Mouse (Mus musculus) hindbrain, embryonic 12.5 days (tissue): ENCODE data around the gene Olfr799. TPM values are rescaled to one million over a fixed set of nuclear protein-coding genes. Genes with fewer than 3 reads are reported as not detected.

Experiments
- ATAC-seq: fragments of 200-750 bp; cut with Nextera tagmentation; 2 replicates; pipeline ENCODE4 v1.8.0; 2017; ENCODE audit warnings: moderate TSS enrichment; ENCODE audit not compliant: low FRiP score
- H3K27ac ChIP-seq: fragments of 300-500 bp; sonication (generic); 2 replicates; pipeline ENCODE4 v1.5.1; 2016; ENCODE audit warnings: mild to moderate bottlenecking
- H3K27me3 ChIP-seq: fragments of 300-500 bp; sonication (generic); 2 replicates; pipeline ENCODE4 v1.6.1; 2016; ENCODE audit warnings: mild to moderate bottlenecking
- H3K36me3 ChIP-seq: fragments of 300-500 bp; sonication (generic); 2 replicates; pipeline ENCODE4 v1.6.1; 2016; ENCODE audit warnings: mild to moderate bottlenecking
- H3K4me1 ChIP-seq: fragments of 300-500 bp; sonication (generic); 2 replicates; pipeline ENCODE4 v1.6.1; 2016
- H3K4me2 ChIP-seq: fragments of 300-500 bp; sonication (generic); replicated peaks from 2 replicates; pipeline ENCODE4 v1.6.1; 2016; ENCODE audit warnings: mild to moderate bottlenecking
- H3K4me3 ChIP-seq: fragments of 300-500 bp; sonication (generic); 2 replicates; pipeline ENCODE4 v1.5.1; 2016; ENCODE audit warnings: mild to moderate bottlenecking
- H3K9ac ChIP-seq: fragments of 300-500 bp; sonication (generic); 2 replicates; pipeline ENCODE4 v1.6.1; 2016; ENCODE audit warnings: mild to moderate bottlenecking, moderate library complexity
- H3K9me3 ChIP-seq: fragments of 300-500 bp; sonication (generic); replicated peaks from 2 replicates; pipeline ENCODE4 v1.6.1; 2016; ENCODE audit warnings: mild to moderate bottlenecking
- WGBS: fragments of 180-500 bp; shearing (Covaris S2); methylation state at CpG from one replicate; pipeline ENCODE4 v1.1.7; 2016; 5-methylcytosine and 5-hydroxymethylcytosine counted together
- polyA plus RNA-seq: library from polyadenylated mRNA; unstranded; fragments of >200 nt; fragmentation: Nextera tagmentation; extraction: Ambion mirVana; gene quantifications from 2 replicates; pipeline ENCODE4 v1.2.1, GENCODE M21; 2016

Olfr799 gene
- not detected in 2 replicates for polyA plus RNA-seq

GRCm38 (mm10) chr10:129637184-129637583 lies at the start of gene Olfr799:
Gene Olfr799, plus strand, starts transcription at chr10:129637484.
- 39% methylated on average over 1 of the region's 1 CpGs for WGBS
- H3K4me1 ChIP-seq, result no peaks in the 10 kb centered on the region
- H3K4me2 ChIP-seq, result no peak within 1 kb of the TSS
- H3K9me3 ChIP-seq, result no peaks in the 10 kb centered on the region
- H3K27me3 ChIP-seq, result no peaks in the 10 kb centered on the region
- H3K36me3 ChIP-seq, result no peaks in the 10 kb centered on the region
- no peak within 1 kb of the TSS for H3K9ac ChIP-seq
- no peak within 1 kb of the TSS for H3K4me3 ChIP-seq
- H3K27ac ChIP-seq, result no peak within 1 kb of the TSS
- no peak for ATAC-seq

GRCm38 (mm10) chr10:129612470-129612869 lies 24.8 kb upstream of the Olfr799 start, which contains the start of gene Olfr796:
Gene Olfr796, minus strand, starts transcription at chr10:129612570.
- no peaks in the 10 kb centered on the region for H3K4me1 ChIP-seq
- H3K27ac ChIP-seq, result no peak within 1 kb of the TSS
- ATAC-seq, result no peak
- no peaks in the 10 kb centered on the region for H3K27me3 ChIP-seq
- H3K9me3 ChIP-seq, result no peaks in the 10 kb centered on the region
- H3K4me3 ChIP-seq, result no peak within 1 kb of the TSS
- H3K4me2 ChIP-seq, result no peak within 1 kb of the TSS
- no peak within 1 kb of the TSS for H3K9ac ChIP-seq
- 89% methylated on average over 1 of the region's 1 CpGs for WGBS
- no peaks in the 10 kb centered on the region for H3K36me3 ChIP-seq

GRCm38 (mm10) chr10:129621724-129622123 lies 15.6 kb upstream of the Olfr799 start:
- no peak overlapping the region for H3K9ac ChIP-seq
- 6% methylated on average over 1 of the region's 1 CpGs for WGBS
- H3K4me3 ChIP-seq, result no peak overlapping the region
- H3K36me3 ChIP-seq, result no peaks in the 10 kb centered on the region
- no peak for ATAC-seq
- H3K27ac ChIP-seq, result no peak overlapping the region
- no peaks in the 10 kb centered on the region for H3K4me1 ChIP-seq
- no peaks in the 10 kb centered on the region for H3K27me3 ChIP-seq
- H3K4me2 ChIP-seq, result no peak overlapping the region
- H3K9me3 ChIP-seq, result no peaks in the 10 kb centered on the region

GRCm38 (mm10) chr10:129623251-129623650 lies 14.0 kb upstream of the Olfr799 start:
- H3K9ac ChIP-seq, result no peak overlapping the region
- no peak overlapping the region for H3K27ac ChIP-seq
- H3K4me1 ChIP-seq, result no peaks in the 10 kb centered on the region
- no peaks in the 10 kb centered on the region for H3K36me3 ChIP-seq
- H3K4me2 ChIP-seq, result no peak overlapping the region
- no peaks in the 10 kb centered on the region for H3K9me3 ChIP-seq
- H3K27me3 ChIP-seq, result no peaks in the 10 kb centered on the region
- no peak for ATAC-seq
- no peak overlapping the region for H3K4me3 ChIP-seq

GRCm38 (mm10) chr10:129627834-129628233 lies 9.4 kb upstream of the Olfr799 start, which contains the start of gene Olfr798:
Gene Olfr798, minus strand, starts transcription at chr10:129627934.
- WGBS, result 79% methylated on average over 1 of the region's 1 CpGs
- H3K27ac ChIP-seq, result no peak within 1 kb of the TSS
- H3K4me1 ChIP-seq, result no peaks in the 10 kb centered on the region
- H3K36me3 ChIP-seq, result no peaks in the 10 kb centered on the region
- H3K4me3 ChIP-seq, result no peak within 1 kb of the TSS
- no peaks in the 10 kb centered on the region for H3K27me3 ChIP-seq
- no peak for ATAC-seq
- H3K4me2 ChIP-seq, result no peak within 1 kb of the TSS
- no peaks in the 10 kb centered on the region for H3K9me3 ChIP-seq
- no peak within 1 kb of the TSS for H3K9ac ChIP-seq

- 80% methylated on average over 1 of the region's 1 CpGs for WGBS
- no peak overlapping the region for H3K9ac ChIP-seq
- H3K4me3 ChIP-seq, result no peak overlapping the region
- no peaks in the 10 kb centered on the region for H3K36me3 ChIP-seq
- H3K27me3 ChIP-seq, result no peaks in the 10 kb centered on the region
- no peak overlapping the region for H3K4me2 ChIP-seq
- ATAC-seq, result no peak
- no peak overlapping the region for H3K27ac ChIP-seq
- H3K9me3 ChIP-seq, result no peaks in the 10 kb centered on the region
- H3K4me1 ChIP-seq, result no peaks in the 10 kb centered on the region
Observed at GRCm38 (mm10) chr10:129651763-129652162, 14.5 kb downstream of the Olfr799 start.

- Histone ChIP-seq H3K9me3 (no peaks in the 10 kb centered on the region), H3K27ac (no peak within 1 kb of the TSS), H3K27me3 (no peaks in the 10 kb centered on the region), H3K4me2 (no peak within 1 kb of the TSS), H3K4me1 (no peaks in the 10 kb centered on the region), H3K9ac (no peak within 1 kb of the TSS), H3K4me3 (no peak within 1 kb of the TSS), H3K36me3 (no peaks in the 10 kb centered on the region)
- no peak for ATAC-seq
Observed at GRCm38 (mm10) chr10:129657394-129657793, 20.1 kb downstream of the Olfr799 start, which contains the start of gene Olfr800. Gene Olfr800, plus strand, starts transcription at chr10:129657694.

- no peaks in the 10 kb centered on the region for H3K36me3 ChIP-seq
- H3K4me3 ChIP-seq, result no peak within 1 kb of the TSS
- H3K9ac ChIP-seq, result no peak within 1 kb of the TSS
- H3K4me2 ChIP-seq, result no peak within 1 kb of the TSS
- no peaks in the 10 kb centered on the region for H3K4me1 ChIP-seq
- H3K9me3 ChIP-seq, result no peaks in the 10 kb centered on the region
- no peaks in the 10 kb centered on the region for H3K27me3 ChIP-seq
- no peak within 1 kb of the TSS for H3K27ac ChIP-seq
- no peak for ATAC-seq
- 89% methylated on average over 1 of the region's 1 CpGs for WGBS
Observed at GRCm38 (mm10) chr10:129673765-129674164, 36.5 kb downstream of the Olfr799 start, which contains the start of gene Olfr801. Gene Olfr801, minus strand, starts transcription at chr10:129673865.

GRCm38 (mm10) chr10:129688069-129688468 lies 50.8 kb downstream of the Olfr799 start, which contains the start of gene Olfr802:
Gene Olfr802, minus strand, starts transcription at chr10:129688169.
- no peaks in the 10 kb centered on the region for H3K36me3 ChIP-seq

GRCm38 (mm10) chr10:129694186-129694585 lies 56.9 kb downstream of the Olfr799 start, which contains the start of gene Olfr803:
Gene Olfr803, minus strand, starts transcription at chr10:129694286.
- 68% methylated on average over 2 of the region's 2 CpGs for WGBS
- no peak for ATAC-seq
- H3K27ac ChIP-seq, result no peak within 1 kb of the TSS
- H3K9me3 ChIP-seq, result no peaks in the 10 kb centered on the region
- H3K4me3 ChIP-seq, result no peak within 1 kb of the TSS
- H3K27me3 ChIP-seq, result no peaks in the 10 kb centered on the region
- no peak within 1 kb of the TSS for H3K4me2 ChIP-seq
- no peaks in the 10 kb centered on the region for H3K4me1 ChIP-seq
- no peak within 1 kb of the TSS for H3K9ac ChIP-seq
- no peaks in the 10 kb centered on the region for H3K36me3 ChIP-seq

More at GRCm38 (mm10) chr10:129688069-129688468, 50.8 kb downstream of the Olfr799 start, which contains the start of gene Olfr802:
- no peak within 1 kb of the TSS for H3K4me3 ChIP-seq
- no peaks in the 10 kb centered on the region for H3K27me3 ChIP-seq
- 79% methylated on average over 1 of the region's 1 CpGs for WGBS
- H3K4me1 ChIP-seq, result no peaks in the 10 kb centered on the region
- no peaks in the 10 kb centered on the region for H3K9me3 ChIP-seq
- no peak within 1 kb of the TSS for H3K4me2 ChIP-seq
- no peak for ATAC-seq
- H3K27ac ChIP-seq, result no peak within 1 kb of the TSS
- H3K9ac ChIP-seq, result no peak within 1 kb of the TSS

Other genes with a start within 250 kb of the Olfr799 start
- not detected in 2 replicates for gene Olfr785, start 232.1 kb upstream of the Olfr799 start, polyA plus RNA-seq
- gene Olfr786, start 210.2 kb upstream of the Olfr799 start, polyA plus RNA-seq, result not detected in 2 replicates
- not detected in 2 replicates for gene Olfr787, start 175.6 kb upstream of the Olfr799 start, polyA plus RNA-seq
- gene Olfr788, start 166.5 kb upstream of the Olfr799 start, polyA plus RNA-seq, result not detected in 2 replicates
- gene Olfr789, start 152.7 kb upstream of the Olfr799 start, polyA plus RNA-seq, result not detected in 2 replicates
- not detected in 2 replicates for gene Olfr790, start 139.0 kb upstream of the Olfr799 start, polyA plus RNA-seq
- gene Olfr791, start 115.7 kb upstream of the Olfr799 start, polyA plus RNA-seq, result not detected in 2 replicates
- not detected in 2 replicates for gene Olfr792, start 98.3 kb upstream of the Olfr799 start, polyA plus RNA-seq
- gene Olfr794, start 69.8 kb upstream of the Olfr799 start, polyA plus RNA-seq, result not detected in 2 replicates
- not detected in 2 replicates for gene Olfr796, start 24.9 kb upstream of the Olfr799 start, polyA plus RNA-seq
- gene Olfr798, start 9.6 kb upstream of the Olfr799 start, polyA plus RNA-seq, result not detected in 2 replicates
- not detected in 2 replicates for gene Olfr800, start 20.2 kb downstream of the Olfr799 start, polyA plus RNA-seq
- not detected in 2 replicates for gene Olfr801, start 36.4 kb downstream of the Olfr799 start, polyA plus RNA-seq
- 0.04 TPM in 1 of 2 replicates, not detected in the other for gene Olfr802, start 50.7 kb downstream of the Olfr799 start, polyA plus RNA-seq
- gene Olfr803, start 56.8 kb downstream of the Olfr799 start, polyA plus RNA-seq, result not detected in 2 replicates
- not detected in 2 replicates for gene Olfr804, start 65.7 kb downstream of the Olfr799 start, polyA plus RNA-seq
- not detected in 2 replicates for gene Olfr805, start 91.9 kb downstream of the Olfr799 start, polyA plus RNA-seq
- gene Olfr806, start 104.4 kb downstream of the Olfr799 start, polyA plus RNA-seq, result not detected in 2 replicates
- gene Olfr807, start 120.3 kb downstream of the Olfr799 start, polyA plus RNA-seq, result not detected in 2 replicates
- gene Olfr808, start 128.0 kb downstream of the Olfr799 start, polyA plus RNA-seq, result not detected in 2 replicates
- not detected in 2 replicates for gene Olfr809, start 137.2 kb downstream of the Olfr799 start, polyA plus RNA-seq
- gene Olfr810, start 157.4 kb downstream of the Olfr799 start, polyA plus RNA-seq, result not detected in 2 replicates
- not detected in 2 replicates for gene Olfr811, start 166.9 kb downstream of the Olfr799 start, polyA plus RNA-seq
- gene Olfr812, start 208.6 kb downstream of the Olfr799 start, polyA plus RNA-seq, result not detected in 2 replicates
- gene Olfr813, start 217.9 kb downstream of the Olfr799 start, polyA plus RNA-seq, result not detected in 2 replicates
- gene Olfr814, start 242.4 kb downstream of the Olfr799 start, polyA plus RNA-seq, result not detected in 2 replicates